ENCODE assay signal across 9 mouse cellular contexts in the genomic region with DNA sequence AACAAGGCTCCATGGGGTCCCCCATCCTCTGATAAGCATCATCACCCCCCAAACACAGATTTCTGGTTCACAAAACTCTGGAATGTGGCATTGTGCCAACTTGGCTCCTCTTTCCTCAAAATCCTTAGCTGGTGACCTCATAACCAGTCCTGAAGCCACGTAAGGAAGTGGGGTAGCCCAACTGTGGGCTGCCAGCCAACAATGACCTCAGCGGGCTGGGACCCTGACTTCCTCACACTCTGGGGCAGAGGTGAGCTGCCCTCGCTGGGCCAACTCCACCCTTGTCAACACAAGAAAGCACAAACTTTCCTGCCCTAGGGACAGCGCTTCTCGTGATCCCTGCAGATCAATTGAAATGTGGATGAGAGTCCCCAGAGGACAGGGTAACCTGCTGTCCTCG. TPM values are rescaled to one million over a fixed set of nuclear protein-coding genes. Genes with fewer than 3 reads are reported as not detected.
DNase-seq lines count a peak whose midpoint lies in the region; ATAC-seq lines count a peak whose summit lies in the region.
"Had no signal": no experiment of that assay in that cellular context is flagged by ENCODE, and none has a peak within 500 bp of the region (broad histone marks: within the 10 kb centered on the region; RNA-seq: fewer than 3 reads in every experiment).

No protein-coding gene starts in this region.

- peak; percentile 71 for ATAC-seq in monocyte, adult 5-6 weeks (replicated peaks; ENCODE audit: insufficient number of reproducible peaks, low FRiP score, low TSS enrichment, poor library complexity, severe bottlenecking)

- DNase-seq in ovary, postnatal 36 days (ENCODE audit: low spot score): peak; percentile 48
- DNase-seq in ovary, adult 18-20 months (ENCODE audit: low spot score): no peak
- peak; percentile 82 to 89 for DNase-seq in heart, adult 18-20 months
- peak; percentile 89 for DNase-seq in kidney, postnatal 14 days
- no peak for DNase-seq in cerebellum, adult 11-12 months
- no peak for DNase-seq in left cerebral cortex, adult 8-10 months (ENCODE audit: low spot score in 2 of 2)
- no peak for DNase-seq in right cerebral cortex, postnatal 14 days

RNA-seq across cellular contexts. Expression of a gene that starts 1.8 kb away (rescaled TPM):
- 1 to 10 TPM; 1.4 to 2.0 TPM for total RNA-seq in heart, adult 18-20 months (2021)
- total RNA-seq in monocyte, adult 5-6 weeks (2017): 0.19 to 3.8 TPM in 2 of 3 replicates, not detected in the other
- not detected for total RNA-seq in left cerebral cortex, adult 8-10 months (2022)
- total RNA-seq: megakaryocyte progenitor cell, adult 5-6 weeks had no signal

RNA-seq across cellular contexts. Expression of a gene that starts 18.1 kb away (rescaled TPM):
- total RNA-seq in heart, adult 18-20 months (2021): 1 to 10 TPM; 1.6 to 2.5 TPM
- total RNA-seq in monocyte, adult 5-6 weeks (2017): 28.5 to 42.6 TPM (median 42.2 TPM) in 3 replicates
- 1 to 10 TPM in 1 of 4 experiments, under 1 TPM in 3; 0.55 to 1.3 (median 0.87) TPM for total RNA-seq in left cerebral cortex, adult 8-10 months (2022)

RNA-seq across cellular contexts. Expression of a gene that starts 25.4 kb away (rescaled TPM):
- total RNA-seq in heart, adult 18-20 months (2021): 10 to 100 TPM; 29.9 to 35.7 TPM
- 83.1 to 151 TPM (median 94.1 TPM) in 3 replicates for total RNA-seq in monocyte, adult 5-6 weeks (2017)
- 100 to 1,000 TPM; 211 to 248 (median 234) TPM for total RNA-seq in left cerebral cortex, adult 8-10 months (2022)

RNA-seq across cellular contexts. Expression of a gene that starts 26.1 kb away (rescaled TPM):
- 10 to 100 TPM; 40.5 to 41.1 TPM for total RNA-seq in heart, adult 18-20 months (2021)
- total RNA-seq in monocyte, adult 5-6 weeks (2017): 2.3 to 4.9 TPM (median 3.3 TPM) in 3 replicates
- total RNA-seq in left cerebral cortex, adult 8-10 months (2022): 10 to 100 TPM; 11.2 to 17.0 (median 13.4) TPM

RNA-seq across cellular contexts. Expression of a gene that starts 39.0 kb away (rescaled TPM):
- total RNA-seq in heart, adult 18-20 months (2021): 10 to 100 TPM; 66.7 to 73.1 TPM
- total RNA-seq in monocyte, adult 5-6 weeks (2017): 69.1 to 93.3 TPM (median 80.9 TPM) in 3 replicates
- total RNA-seq in left cerebral cortex, adult 8-10 months (2022): 10 to 100 TPM; 61.5 to 65.0 (median 63.0) TPM

Comparison
In these comparisons a context has a peak if more than half of its experiments do, and no peak if none do; other contexts are left out.
1. DNase-seq: peak in ovary, postnatal 36 days (single experiment), heart, adult 18-20 months (2 of 2) and kidney, postnatal 14 days (single experiment); none in ovary, adult 18-20 months (single experiment), cerebellum, adult 11-12 months (single experiment), left cerebral cortex, adult 8-10 months (0 of 2) and right cerebral cortex, postnatal 14 days (single experiment).